Mouse (Mus musculus): ENCODE measurements around the gene Tusc2. TPM values are rescaled to one million over a fixed set of nuclear protein-coding genes. Genes with fewer than 3 reads are reported as not detected.

The Tusc2 gene
- polyA plus RNA-seq, 1 experiment from 2014 or later, result 41.6 TPM

DNA sequence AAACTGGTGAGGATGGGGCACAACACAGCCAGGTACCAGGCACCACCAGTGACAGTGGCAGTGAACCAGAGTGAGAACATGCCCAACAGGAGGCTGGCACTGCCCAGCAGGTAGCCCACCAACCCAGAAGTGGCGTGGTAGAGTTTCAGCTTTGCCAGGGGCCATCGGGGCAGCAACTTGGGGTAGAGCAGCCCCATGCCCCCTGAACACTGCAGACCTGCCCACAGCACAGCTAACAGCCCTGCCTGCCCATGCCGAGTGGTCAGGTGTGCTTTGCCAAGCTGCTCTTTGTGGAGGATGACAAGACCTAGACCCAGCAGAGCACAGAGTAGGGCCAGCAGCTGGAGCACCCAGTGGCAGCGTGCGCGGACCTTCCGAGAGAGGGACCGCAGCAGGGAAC, 23.1 kb upstream of the Tusc2 start:
- TF ChIP-seq CTCF (IDR thresholded peaks at IDR 0.05; ENCODE audit: low read depth), result no peak
- H3K4me2 ChIP-seq (replicated peaks; ENCODE audit: low read depth), result no peak overlapping the region
- no peaks in the 10 kb centered on the region for H3K9me3 ChIP-seq (ENCODE audit: control insufficient read depth)
- no peak for ATAC-seq
- peaks cover 13% of the 10 kb centered on the region for H3K4me1 ChIP-seq (replicated peaks; ENCODE audit: control insufficient read depth, insufficient read depth, low read length)
- no peak overlapping the region for H3K4me3 ChIP-seq (ENCODE audit: low read depth, low read length)
- no peak overlapping the region for H3K27ac ChIP-seq (ENCODE audit: low read depth, low read length)
- H3K9ac ChIP-seq (ENCODE audit: low read depth, low read length), result no peak overlapping the region
- peaks cover 38% of the 10 kb centered on the region for H3K36me3 ChIP-seq (ENCODE audit: control insufficient read depth, insufficient read depth)
- WGBS, result 96% methylated on average over 8 of the region's 8 CpGs
- H3K27me3 ChIP-seq (replicated peaks; ENCODE audit: control insufficient read depth, insufficient read depth, low read length), result no peaks in the 10 kb centered on the region

- WGBS, result 61% methylated on average over 4 of the region's 4 CpGs
- ATAC-seq, result no peak
- peaks cover 11% of the 10 kb centered on the region for H3K4me1 ChIP-seq (replicated peaks; ENCODE audit: control insufficient read depth, insufficient read depth, low read length)
- H3K27me3 ChIP-seq (replicated peaks; ENCODE audit: control insufficient read depth, insufficient read depth, low read length), result no peaks in the 10 kb centered on the region
- peaks cover 38% of the 10 kb centered on the region for H3K36me3 ChIP-seq (ENCODE audit: control insufficient read depth, insufficient read depth)
- no peak overlapping the region for H3K9ac ChIP-seq (ENCODE audit: low read depth, low read length)
- no peaks in the 10 kb centered on the region for H3K9me3 ChIP-seq (ENCODE audit: control insufficient read depth)
- TF ChIP-seq CTCF (IDR thresholded peaks at IDR 0.05; ENCODE audit: low read depth), result no peak
- H3K27ac ChIP-seq (ENCODE audit: low read depth, low read length), result no peak overlapping the region
- no peak overlapping the region for H3K4me2 ChIP-seq (replicated peaks; ENCODE audit: low read depth)
- no peak overlapping the region for H3K4me3 ChIP-seq (ENCODE audit: low read depth, low read length)
Observed at GRCm38 (mm10) chr9:107540420-107540819, 22.6 kb upstream of the Tusc2 start.

GRCm38 (mm10) chr9:107541005-107541404, 22.1 kb upstream of the Tusc2 start:
- Histone ChIP-seq H3K4me2 (replicated peaks; ENCODE audit: low read depth) (peak overlapping the region; percentile 85), H3K9ac (ENCODE audit: low read depth, low read length) (no peak overlapping the region), H3K9me3 (ENCODE audit: control insufficient read depth) (no peaks in the 10 kb centered on the region), H3K27me3 (replicated peaks; ENCODE audit: control insufficient read depth, insufficient read depth, low read length) (no peaks in the 10 kb centered on the region), H3K27ac (ENCODE audit: low read depth, low read length) (no peak overlapping the region), H3K4me3 (ENCODE audit: low read depth, low read length) (peak overlapping the region; percentile 69; the same call in 1 of the 2 replicates), H3K4me1 (replicated peaks; ENCODE audit: control insufficient read depth, insufficient read depth, low read length) (peaks cover 6% of the 10 kb centered on the region), H3K36me3 (ENCODE audit: control insufficient read depth, insufficient read depth) (peaks cover 38% of the 10 kb centered on the region)
- ATAC-seq, result no peak
- WGBS, result 31% methylated on average over 10 of the region's 10 CpGs
- TF ChIP-seq CTCF (IDR thresholded peaks at IDR 0.05; ENCODE audit: low read depth), result no peak

- WGBS, result under 1% methylated on average over 46 of the region's 46 CpGs
- H3K9me3 ChIP-seq (ENCODE audit: control insufficient read depth), result no peaks in the 10 kb centered on the region
- no peak within 1 kb of the TSS; the same call in 1 of the 2 replicates for H3K27ac ChIP-seq (ENCODE audit: low read depth, low read length)
- peak; percentile 85 for ATAC-seq
- no peak; the same call in 1 of the 2 replicates for TF ChIP-seq CTCF (IDR thresholded peaks at IDR 0.05; ENCODE audit: low read depth)
- peak within 1 kb of the TSS; percentile 57 for H3K9ac ChIP-seq (ENCODE audit: low read depth, low read length)
- H3K4me1 ChIP-seq (replicated peaks; ENCODE audit: control insufficient read depth, insufficient read depth, low read length), result peaks cover 1% of the 10 kb centered on the region
- no peaks in the 10 kb centered on the region for H3K27me3 ChIP-seq (replicated peaks; ENCODE audit: control insufficient read depth, insufficient read depth, low read length)
- H3K36me3 ChIP-seq (ENCODE audit: control insufficient read depth, insufficient read depth), result peaks cover 38% of the 10 kb centered on the region
- H3K4me3 ChIP-seq (ENCODE audit: low read depth, low read length), result peak within 1 kb of the TSS; percentile 69
- H3K4me2 ChIP-seq (replicated peaks; ENCODE audit: low read depth), result peak within 1 kb of the TSS; percentile 85
Observed at GRCm38 (mm10) chr9:107541474-107542351, 21.3 kb upstream of the Tusc2 start, which contains the start of the genes Cyb561d2 and Nprl2. Gene Cyb561d2, minus strand, starts transcription at chr9:107542193. Gene Nprl2, plus strand, starts transcription at chr9:107542226.

- no peak for TF ChIP-seq CTCF (IDR thresholded peaks at IDR 0.05; ENCODE audit: low read depth)
- under 1% methylated on average over 11 of the region's 11 CpGs for WGBS
- peak overlapping the region; percentile 69 for H3K4me3 ChIP-seq (ENCODE audit: low read depth, low read length)
- no peaks in the 10 kb centered on the region for H3K27me3 ChIP-seq (replicated peaks; ENCODE audit: control insufficient read depth, insufficient read depth, low read length)
- ATAC-seq, result no peak
- peak overlapping the region; percentile 57 for H3K9ac ChIP-seq (ENCODE audit: low read depth, low read length)
- no peaks in the 10 kb centered on the region; the same call in none of the 2 replicates for H3K4me1 ChIP-seq (replicated peaks; ENCODE audit: control insufficient read depth, insufficient read depth, low read length)
- H3K9me3 ChIP-seq (ENCODE audit: control insufficient read depth), result no peaks in the 10 kb centered on the region
- H3K36me3 ChIP-seq (ENCODE audit: control insufficient read depth, insufficient read depth), result peaks cover 38% of the 10 kb centered on the region
- H3K4me2 ChIP-seq (replicated peaks; ENCODE audit: low read depth), result peak overlapping the region; percentile 85
- H3K27ac ChIP-seq (ENCODE audit: low read depth, low read length), result no peak overlapping the region
Observed at GRCm38 (mm10) chr9:107542352-107542686, 20.7 kb upstream of the Tusc2 start.

DNA sequence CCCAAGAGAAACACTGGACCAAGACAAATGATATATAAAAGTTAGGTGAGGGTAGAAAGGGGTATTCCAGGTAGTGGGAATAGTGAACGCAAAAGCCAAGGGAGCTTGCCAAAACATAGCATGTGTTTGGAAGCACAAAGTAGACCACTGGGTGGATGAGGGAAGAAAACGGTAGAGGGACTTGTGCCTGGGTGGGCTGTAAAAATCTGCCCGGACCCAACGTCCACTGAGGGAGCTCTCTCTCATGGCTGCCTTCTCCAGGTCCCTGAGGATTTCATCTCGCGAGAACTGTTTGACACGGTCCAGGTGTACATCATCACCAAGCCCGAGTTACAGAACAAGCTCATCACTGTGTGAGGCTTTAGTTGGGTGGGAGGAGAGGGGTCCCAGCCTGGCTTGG, 20.3 kb upstream of the Tusc2 start:
- ATAC-seq, result no peak
- Histone ChIP-seq H3K36me3 (ENCODE audit: control insufficient read depth, insufficient read depth) (peaks cover 35% of the 10 kb centered on the region), H3K27me3 (replicated peaks; ENCODE audit: control insufficient read depth, insufficient read depth, low read length) (no peaks in the 10 kb centered on the region), H3K4me3 (ENCODE audit: low read depth, low read length) (peak overlapping the region; percentile 69), H3K9ac (ENCODE audit: low read depth, low read length) (no peak overlapping the region; the same call in 1 of the 2 replicates), H3K27ac (ENCODE audit: low read depth, low read length) (no peak overlapping the region), H3K4me1 (replicated peaks; ENCODE audit: control insufficient read depth, insufficient read depth, low read length) (no peaks in the 10 kb centered on the region; the same call in none of the 2 replicates), H3K4me2 (replicated peaks; ENCODE audit: low read depth) (peak overlapping the region; percentile 85), H3K9me3 (ENCODE audit: control insufficient read depth) (no peaks in the 10 kb centered on the region)
- no peak for TF ChIP-seq CTCF (IDR thresholded peaks at IDR 0.05; ENCODE audit: low read depth)
- 38% methylated on average over 8 of the region's 8 CpGs for WGBS

Measured in intestine, postnatal 0 days (tissue).